Mouse (Mus musculus): ENCODE measurements at regions not wholly inside any gene's neighbourhood (a gene's known extent, or its start where the extent isn't known, plus 50 kb on each side); places are given as distances from the start of the nearest gene placed in this dataset.

- Histone ChIP-seq H3K4me2 (ENCODE audit: low read depth, severe bottlenecking) (no peak overlapping the region), H3K27me3 (ENCODE audit: control insufficient read depth, insufficient read depth, low read length) (no peaks in the 10 kb centered on the region), H3K4me1 (ENCODE audit: control insufficient read depth, insufficient read depth, low read length) (no peaks in the 10 kb centered on the region), H3K27ac (replicated peaks; ENCODE audit: low read depth, low read length) (no peak overlapping the region), H3K9me3 (ENCODE audit: control insufficient read depth, low read length) (no peaks in the 10 kb centered on the region), H3K36me3 (ENCODE audit: control insufficient read depth, insufficient read depth, low read length) (no peaks in the 10 kb centered on the region), H3K9ac (ENCODE audit: low read length) (no peak overlapping the region), H3K4me3 (ENCODE audit: low read depth, low read length) (no peak overlapping the region)
- DNase-seq (ENCODE audit: low spot score) (no peak), ATAC-seq (ENCODE audit: insufficient number of reproducible peaks, low FRiP score, low TSS enrichment, low read depth) (no peak)
- WGBS: 82% methylated on average over 7 of the region's 7 CpGs
These were observed 263.6 kb downstream of the Vrk1 start for GRCm38 (mm10) chr12:106273591-106273990.

DNA sequence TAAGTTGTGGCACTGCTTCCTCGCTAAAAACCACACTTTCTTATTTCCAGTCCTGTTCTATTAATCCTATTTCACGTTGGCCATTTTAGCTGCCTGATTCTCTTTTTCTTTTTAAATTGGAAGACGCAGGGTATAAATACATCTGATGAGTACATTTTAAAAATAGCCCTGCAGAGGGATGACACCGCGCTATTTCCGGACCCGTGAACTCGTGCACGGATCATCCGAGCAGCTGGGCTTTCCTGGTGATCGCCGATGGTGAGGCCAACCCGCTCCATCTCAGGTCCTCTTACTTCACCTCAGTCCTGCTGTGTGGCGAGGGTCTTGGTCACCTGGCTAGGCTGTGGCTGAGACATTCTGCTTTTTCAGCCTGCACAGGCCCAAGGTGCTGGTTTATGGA lies 267.9 kb downstream of the Vrk1 start:
- Histone ChIP-seq H3K27me3 (ENCODE audit: control insufficient read depth, insufficient read depth, low read length) (no peaks in the 10 kb centered on the region), H3K27ac (replicated peaks; ENCODE audit: low read depth, low read length) (no peak overlapping the region), H3K9me3 (ENCODE audit: control insufficient read depth, low read length) (no peaks in the 10 kb centered on the region), H3K36me3 (ENCODE audit: control insufficient read depth, insufficient read depth, low read length) (no peaks in the 10 kb centered on the region), H3K9ac (ENCODE audit: low read length) (no peak overlapping the region), H3K4me3 (ENCODE audit: low read depth, low read length) (no peak overlapping the region), H3K4me1 (ENCODE audit: control insufficient read depth, insufficient read depth, low read length) (no peaks in the 10 kb centered on the region), H3K4me2 (ENCODE audit: low read depth, severe bottlenecking) (no peak overlapping the region)
- DNase-seq (ENCODE audit: low spot score): no peak
- 94% methylated on average over 14 of the region's 14 CpGs for WGBS
- no peak for ATAC-seq (ENCODE audit: insufficient number of reproducible peaks, low FRiP score, low TSS enrichment, low read depth)

DNA sequence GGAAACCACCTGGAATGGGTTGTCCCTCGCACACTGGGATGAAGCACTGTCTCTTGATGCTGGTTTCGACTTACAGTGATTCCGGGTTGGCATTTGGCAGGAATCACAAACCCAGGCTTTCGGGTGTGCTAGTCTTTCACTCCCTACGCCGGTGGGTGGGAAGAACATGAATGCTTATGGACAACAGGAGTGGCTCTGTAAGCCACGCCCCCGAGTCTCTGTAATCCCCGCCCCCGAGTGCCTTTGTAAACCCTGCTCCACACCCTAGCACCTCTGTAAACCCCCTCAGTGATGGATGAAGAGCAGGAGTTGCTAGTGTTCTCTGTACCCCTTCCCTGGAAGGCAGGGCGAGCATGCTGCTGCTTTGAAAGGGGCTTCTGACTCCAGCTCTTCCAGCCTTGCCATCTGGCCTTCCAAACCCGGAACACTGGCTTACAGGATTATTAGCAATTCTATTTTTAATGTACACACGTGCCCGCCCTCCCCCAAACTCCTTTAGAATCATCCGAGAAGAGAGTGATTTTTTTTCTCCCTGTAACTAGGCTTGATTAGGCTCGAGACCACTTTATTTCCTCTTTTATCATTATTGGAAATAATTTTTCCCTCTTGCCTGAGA lies 272.6 kb downstream of the Vrk1 start:
- Histone ChIP-seq H3K9ac (ENCODE audit: low read length) (no peak overlapping the region), H3K36me3 (ENCODE audit: control insufficient read depth, insufficient read depth, low read length) (no peaks in the 10 kb centered on the region), H3K4me2 (ENCODE audit: low read depth, severe bottlenecking) (no peak overlapping the region), H3K4me3 (ENCODE audit: low read depth, low read length) (no peak overlapping the region), H3K4me1 (ENCODE audit: control insufficient read depth, insufficient read depth, low read length) (no peaks in the 10 kb centered on the region), H3K27me3 (ENCODE audit: control insufficient read depth, insufficient read depth, low read length) (no peaks in the 10 kb centered on the region), H3K9me3 (ENCODE audit: control insufficient read depth, low read length) (no peaks in the 10 kb centered on the region), H3K27ac (replicated peaks; ENCODE audit: low read depth, low read length) (no peak overlapping the region)
- DNase-seq (ENCODE audit: low spot score) (no peak), ATAC-seq (ENCODE audit: insufficient number of reproducible peaks, low FRiP score, low TSS enrichment, low read depth) (no peak)
- WGBS: 71% methylated on average over 16 of the region's 16 CpGs

DNA sequence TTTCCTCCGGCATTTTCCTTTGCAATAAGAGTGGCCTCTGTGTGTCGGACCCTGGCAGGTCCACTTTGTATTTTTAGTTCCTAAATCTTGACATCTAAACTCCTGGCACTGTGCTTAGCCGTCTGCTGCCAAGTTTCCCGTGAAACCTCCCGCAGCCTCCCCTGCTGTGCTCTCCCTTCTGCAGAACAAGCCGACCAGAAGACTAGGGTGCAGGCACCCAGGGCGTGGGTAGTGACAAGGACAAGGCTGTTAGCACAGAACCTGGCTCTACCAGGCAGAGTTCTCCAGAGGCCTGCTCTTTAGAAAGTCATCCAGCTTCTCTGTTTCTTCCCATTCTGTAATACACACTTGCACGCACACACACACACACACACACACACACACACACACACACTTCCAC lies 274.8 kb downstream of the Vrk1 start:
- Histone ChIP-seq H3K27ac (replicated peaks; ENCODE audit: low read depth, low read length) (no peak overlapping the region), H3K27me3 (ENCODE audit: control insufficient read depth, insufficient read depth, low read length) (no peaks in the 10 kb centered on the region), H3K4me2 (ENCODE audit: low read depth, severe bottlenecking) (no peak overlapping the region), H3K4me1 (ENCODE audit: control insufficient read depth, insufficient read depth, low read length) (peaks cover 3% of the 10 kb centered on the region; the same call in 1 of the 2 replicates), H3K9ac (ENCODE audit: low read length) (no peak overlapping the region), H3K36me3 (ENCODE audit: control insufficient read depth, insufficient read depth, low read length) (no peaks in the 10 kb centered on the region), H3K4me3 (ENCODE audit: low read depth, low read length) (no peak overlapping the region), H3K9me3 (ENCODE audit: control insufficient read depth, low read length) (no peaks in the 10 kb centered on the region)
- ATAC-seq (ENCODE audit: insufficient number of reproducible peaks, low FRiP score, low TSS enrichment, low read depth) (no peak), DNase-seq (ENCODE audit: low spot score) (no peak)
- 86% methylated on average over 8 of the region's 8 CpGs for WGBS

- no peaks in the 10 kb centered on the region for H3K27me3 ChIP-seq (ENCODE audit: control insufficient read depth, insufficient read depth, low read length)
- ATAC-seq (ENCODE audit: insufficient number of reproducible peaks, low FRiP score, low TSS enrichment, low read depth): no peak
- no peak overlapping the region for H3K27ac ChIP-seq (replicated peaks; ENCODE audit: low read depth, low read length)
These were observed 278.9 kb downstream of the Vrk1 start for GRCm38 (mm10) chr12:106288791-106289515.

DNA sequence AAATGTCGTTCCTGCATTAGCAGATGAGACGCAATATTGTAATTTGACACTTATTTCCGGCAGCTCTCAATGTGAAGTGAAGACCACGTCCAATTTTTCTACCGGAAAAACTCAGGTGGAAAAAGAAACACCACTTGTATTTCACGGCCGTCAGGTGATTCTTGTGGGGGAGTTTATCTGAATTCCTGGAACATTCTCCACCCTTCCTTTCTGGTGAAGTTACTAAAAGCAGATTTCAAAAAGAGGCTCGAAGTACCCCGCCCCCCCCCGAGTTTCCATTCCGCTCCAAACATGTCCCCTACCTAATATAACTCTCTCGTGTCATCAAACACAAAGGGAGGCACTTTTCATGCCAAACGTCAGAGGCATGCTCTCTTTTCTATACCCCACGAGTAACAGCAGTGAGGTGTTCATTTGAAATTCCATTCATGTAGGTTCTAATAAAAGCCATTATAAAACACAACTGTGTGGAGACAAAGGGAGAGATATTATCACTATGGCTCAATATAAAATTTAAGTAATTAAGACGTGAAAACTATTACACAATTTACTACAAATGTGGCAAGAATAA lies 281.5 kb downstream of the Vrk1 start:
- WGBS: 73% methylated on average over 15 of the region's 15 CpGs
- H3K36me3 ChIP-seq (ENCODE audit: control insufficient read depth, insufficient read depth, low read length): no peaks in the 10 kb centered on the region
- H3K4me1 ChIP-seq (ENCODE audit: control insufficient read depth, insufficient read depth, low read length): peaks cover 3% of the 10 kb centered on the region; the same call in 1 of the 2 replicates
- no peak overlapping the region for H3K9ac ChIP-seq (ENCODE audit: low read length)
- no peaks in the 10 kb centered on the region for H3K9me3 ChIP-seq (ENCODE audit: control insufficient read depth, low read length)
- DNase-seq (ENCODE audit: low spot score): no peak
- no peak overlapping the region for H3K4me2 ChIP-seq (ENCODE audit: low read depth, severe bottlenecking)
- H3K27ac ChIP-seq (replicated peaks; ENCODE audit: low read depth, low read length): no peak overlapping the region
- H3K4me3 ChIP-seq (ENCODE audit: low read depth, low read length): no peak overlapping the region
- ATAC-seq (ENCODE audit: insufficient number of reproducible peaks, low FRiP score, low TSS enrichment, low read depth): no peak
- H3K27me3 ChIP-seq (ENCODE audit: control insufficient read depth, insufficient read depth, low read length): no peaks in the 10 kb centered on the region

More at GRCm38 (mm10) chr12:106288791-106289515, 278.9 kb downstream of the Vrk1 start:
- DNase-seq (ENCODE audit: low spot score): no peak
- no peak overlapping the region for H3K4me3 ChIP-seq (ENCODE audit: low read depth, low read length)
- no peaks in the 10 kb centered on the region for H3K9me3 ChIP-seq (ENCODE audit: control insufficient read depth, low read length)
- H3K36me3 ChIP-seq (ENCODE audit: control insufficient read depth, insufficient read depth, low read length): no peaks in the 10 kb centered on the region
- 56% methylated on average over 23 of the region's 23 CpGs for WGBS
- H3K4me1 ChIP-seq (ENCODE audit: control insufficient read depth, insufficient read depth, low read length): peaks cover 3% of the 10 kb centered on the region; the same call in 1 of the 2 replicates
- no peak overlapping the region for H3K4me2 ChIP-seq (ENCODE audit: low read depth, severe bottlenecking)
- H3K9ac ChIP-seq (ENCODE audit: low read length): no peak overlapping the region

- no peak overlapping the region for H3K4me3 ChIP-seq (ENCODE audit: low read depth, low read length)
- no peak overlapping the region for H3K4me2 ChIP-seq (ENCODE audit: low read depth, severe bottlenecking)
- H3K36me3 ChIP-seq (ENCODE audit: control insufficient read depth, insufficient read depth, low read length): no peaks in the 10 kb centered on the region
- ATAC-seq (ENCODE audit: insufficient number of reproducible peaks, low FRiP score, low TSS enrichment, low read depth): no peak
- peaks cover 3% of the 10 kb centered on the region; the same call in 1 of the 2 replicates for H3K4me1 ChIP-seq (ENCODE audit: control insufficient read depth, insufficient read depth, low read length)
- no peaks in the 10 kb centered on the region for H3K9me3 ChIP-seq (ENCODE audit: control insufficient read depth, low read length)
- no peak overlapping the region for H3K9ac ChIP-seq (ENCODE audit: low read length)
- DNase-seq (ENCODE audit: low spot score): no peak
- WGBS: 62% methylated on average over 5 of the region's 5 CpGs
- no peaks in the 10 kb centered on the region for H3K27me3 ChIP-seq (ENCODE audit: control insufficient read depth, insufficient read depth, low read length)
- no peak overlapping the region for H3K27ac ChIP-seq (replicated peaks; ENCODE audit: low read depth, low read length)
These were observed 283.1 kb downstream of the Vrk1 start for GRCm38 (mm10) chr12:106293117-106293516.

DNA sequence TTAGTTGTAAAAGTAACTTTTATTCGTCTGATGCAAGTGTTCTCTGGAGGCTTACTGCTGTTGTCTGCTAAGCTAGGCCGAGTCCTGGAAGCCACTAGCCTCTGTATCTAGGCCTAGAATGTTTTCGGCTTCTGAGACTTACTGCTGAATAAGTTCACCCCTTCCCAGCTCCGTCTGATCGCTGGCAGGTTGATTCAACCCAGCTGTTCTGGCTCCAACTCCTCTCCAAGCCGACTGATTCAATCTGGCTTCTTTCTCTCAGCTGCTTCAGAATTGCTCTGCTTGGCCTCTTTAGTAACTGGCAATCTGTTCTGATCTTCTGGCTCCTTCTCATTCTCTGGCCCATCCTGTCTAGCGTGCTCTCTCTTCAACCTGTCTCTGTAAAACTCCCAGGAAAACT lies 285.6 kb downstream of the Vrk1 start:
- Histone ChIP-seq H3K27ac (replicated peaks; ENCODE audit: low read depth, low read length) (no peak overlapping the region), H3K4me1 (ENCODE audit: control insufficient read depth, insufficient read depth, low read length) (no peaks in the 10 kb centered on the region), H3K9ac (ENCODE audit: low read length) (no peak overlapping the region), H3K27me3 (ENCODE audit: control insufficient read depth, insufficient read depth, low read length) (no peaks in the 10 kb centered on the region), H3K9me3 (ENCODE audit: control insufficient read depth, low read length) (no peaks in the 10 kb centered on the region), H3K4me2 (ENCODE audit: low read depth, severe bottlenecking) (no peak overlapping the region), H3K4me3 (ENCODE audit: low read depth, low read length) (no peak overlapping the region), H3K36me3 (ENCODE audit: control insufficient read depth, insufficient read depth, low read length) (no peaks in the 10 kb centered on the region)
- DNase-seq (ENCODE audit: low spot score) (no peak), ATAC-seq (ENCODE audit: insufficient number of reproducible peaks, low FRiP score, low TSS enrichment, low read depth) (no peak)
- 41% methylated on average over 7 of the region's 7 CpGs for WGBS

Data from limb, embryonic 11.5 days (tissue).